Mouse (Mus musculus) liver, embryonic 14.5 days (tissue): ENCODE results near the gene Ccdc188. TPM values are rescaled to one million over a fixed set of nuclear protein-coding genes. Genes with fewer than 3 reads are reported as not detected.

ENCODE experiments used
- ATAC-seq: fragments of 200-750 bp; cut with Nextera tagmentation; 2 replicates; pipeline ENCODE4 v1.8.0; 2017; ENCODE audit warnings: moderate number of reproducible peaks, mild to moderate bottlenecking, moderate library complexity; ENCODE audit not compliant: insufficient read depth
- DNase-seq, 3 experiments: peaks; one replicate each; pipeline ENCODE4 v3.0.0-alpha.2; 2012 to 2013; ENCODE audit warnings: low read depth in 3 of 3, low spot score in 3 of 3
- H3K27ac ChIP-seq: fragments of 300-500 bp; sonication (generic); 2 replicates; pipeline ENCODE4 v1.5.1; 2014; ENCODE audit warnings: moderate library complexity, mild to moderate bottlenecking, control low read depth, inconsistent platforms
- H3K27me3 ChIP-seq: fragments of 300-500 bp; sonication (generic); 2 replicates; pipeline ENCODE4 v1.6.1; 2014; ENCODE audit warnings: mild to moderate bottlenecking, low read length, moderate library complexity; ENCODE audit not compliant: control insufficient read depth, insufficient read depth
- H3K36me3 ChIP-seq: fragments of 300-500 bp; sonication (generic); replicated peaks from 2 replicates; pipeline ENCODE4 v1.6.1; 2014; ENCODE audit warnings: low read depth; ENCODE audit not compliant: control insufficient read depth, insufficient read depth
- H3K4me1 ChIP-seq, 2 experiments: fragments of 200-500 bp in 1 of 2; fragments of 300-500 bp in 1 of 2; sonication (generic) in 1 of 2; replicated peaks; 2 replicates each; pipeline ENCODE4 v1.6.1; 2012 to 2014; ENCODE audit warnings: antibody characterized with exemption in 1 of 2, inconsistent platforms in 1 of 2, low read length in 1 of 2; ENCODE audit not compliant: control insufficient read depth in 2 of 2, insufficient read depth in 2 of 2
- H3K4me2 ChIP-seq: fragments of 300-500 bp; sonication (generic); 2 replicates; pipeline ENCODE4 v1.6.1; 2014; ENCODE audit warnings: low read depth, mild to moderate bottlenecking, control low read depth, moderate library complexity
- H3K4me3 ChIP-seq, 2 experiments: fragments of 200-500 bp in 1 of 2; fragments of 300-500 bp in 1 of 2; sonication (generic) in 1 of 2; 2 replicates each; pipeline ENCODE4 v1.5.1; 2012 to 2014; ENCODE audit warnings: low read depth in 2 of 2, low read length in 2 of 2, mild to moderate bottlenecking in 2 of 2, control low read depth in 1 of 2, inconsistent platforms in 1 of 2, moderate library complexity in 1 of 2; ENCODE audit not compliant: insufficient read depth in 1 of 2
- H3K9ac ChIP-seq: fragments of 300-500 bp; sonication (generic); replicated peaks from 2 replicates; pipeline ENCODE4 v1.6.1; 2014; ENCODE audit warnings: mild to moderate bottlenecking, control low read depth, moderate library complexity
- H3K9me3 ChIP-seq: fragments of 300-500 bp; sonication (generic); 2 replicates; pipeline ENCODE4 v1.6.1; 2016; ENCODE audit warnings: low read length, mixed read lengths; ENCODE audit not compliant: control insufficient read depth
- CTCF ChIP-seq: IDR thresholded peaks from 2 replicates; pipeline ENCODE4 v1.5.1; 2016; ENCODE audit warnings: antibody characterized with exemption, low read depth, control low read depth
- EP300 ChIP-seq: IDR thresholded peaks from 2 replicates; pipeline ENCODE4 v1.6.1; 2016; ENCODE audit warnings: antibody characterized with exemption, low read depth
- WGBS: fragments of 180-500 bp; shearing (Covaris S2); extraction: QIAGEN DNeasy Blood & Tissue Kit; methylation state at CpG from one replicate; pipeline ENCODE4 v1.1.7; 2014; ENCODE audit not compliant: insufficient replicate concordance; 5-methylcytosine and 5-hydroxymethylcytosine counted together
- polyA plus RNA-seq, 2 experiments: library from polyadenylated mRNA; depleted of rRNA in 1 of 2; stranded (reverse) in 1 of 2; unstranded in 1 of 2; fragments of >200 nt; fragmentation: Nextera tagmentation in 1 of 2; extraction: Ambion mirVana in 1 of 2; gene quantifications; 2 replicates each; pipeline versions ENCODE4 v1.2.1 to v1.2.3; 2012 to 2014

Ccdc188 gene
- polyA plus RNA-seq, 2 experiments: not detected

DNA sequence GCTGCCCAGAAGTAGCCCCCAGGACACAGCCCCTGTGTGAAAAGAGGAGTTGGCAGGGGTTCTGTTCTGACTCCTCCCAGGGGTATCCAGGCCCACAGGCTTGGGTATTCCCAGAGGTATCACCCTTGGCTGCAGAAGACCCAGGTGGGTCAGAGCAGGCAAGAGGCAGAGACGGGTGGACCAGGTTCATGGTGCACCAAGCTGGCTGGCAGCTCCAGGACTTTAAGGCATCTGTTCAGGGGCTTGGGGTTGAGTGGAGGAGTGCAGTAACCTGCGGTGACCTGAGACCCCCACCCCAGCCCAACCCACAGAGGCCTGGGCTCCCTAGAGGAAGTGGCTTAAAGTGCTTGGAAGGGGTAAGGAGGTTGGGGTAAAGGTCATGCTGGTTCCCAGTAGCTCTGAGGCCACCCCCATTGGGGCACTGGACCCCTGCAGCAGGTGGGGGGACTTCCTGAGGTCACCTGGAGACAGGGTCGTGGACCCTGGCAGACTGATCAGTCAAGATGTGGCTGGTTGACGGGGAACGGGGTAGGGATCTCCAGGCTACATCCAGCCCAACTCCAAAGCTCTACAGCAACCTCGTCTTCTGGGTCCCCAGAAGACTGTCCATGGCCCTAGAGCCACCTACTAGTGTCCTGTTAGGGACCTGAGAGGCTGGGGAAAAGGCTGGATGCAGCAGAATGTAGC, 3.3 kb downstream of the Ccdc188 start:
- no peaks in the 10 kb centered on the region for H3K4me1 ChIP-seq
- H3K9me3 ChIP-seq: no peaks in the 10 kb centered on the region
- H3K4me2 ChIP-seq: no peak overlapping the region
- H3K27ac ChIP-seq: no peak overlapping the region
- WGBS: 62% methylated on average over 6 of the region's 6 CpGs
- TF ChIP-seq EP300 (no peak), CTCF (no peak)
- DNase-seq (no peak), ATAC-seq (no peak)
- no peak overlapping the region for H3K9ac ChIP-seq
- H3K27me3 ChIP-seq: no peaks in the 10 kb centered on the region
- no peak overlapping the region for H3K4me3 ChIP-seq
- H3K36me3 ChIP-seq: no peaks in the 10 kb centered on the region

DNA sequence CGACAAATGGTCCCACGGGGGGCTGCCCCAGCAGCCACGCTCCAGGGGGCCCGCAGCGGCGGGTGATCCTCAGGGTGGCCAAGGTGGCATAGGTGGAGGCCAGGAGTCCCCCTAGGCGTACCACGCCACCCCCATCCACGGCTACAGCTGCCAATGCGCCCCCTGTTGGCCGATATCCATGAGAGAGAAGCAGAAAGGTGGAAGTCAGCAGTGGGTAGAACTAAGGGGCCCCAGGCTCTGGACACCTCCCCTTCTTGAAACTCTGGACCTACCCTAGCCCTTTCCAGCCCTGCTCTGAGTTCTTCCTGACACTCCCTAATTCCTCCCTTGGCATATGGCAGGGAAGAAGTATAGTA, 3.8 kb downstream of the Ccdc188 start:
- no peak overlapping the region for H3K27ac ChIP-seq
- WGBS: 53% methylated on average over 11 of the region's 11 CpGs
- DNase-seq (no peak), ATAC-seq (no peak)
- TF ChIP-seq CTCF (peak; percentile 63), EP300 (no peak)
- no peaks in the 10 kb centered on the region for H3K9me3 ChIP-seq
- H3K4me3 ChIP-seq: no peak overlapping the region
- no peaks in the 10 kb centered on the region for H3K27me3 ChIP-seq
- H3K9ac ChIP-seq: no peak overlapping the region
- H3K4me1 ChIP-seq: no peaks in the 10 kb centered on the region
- no peak overlapping the region for H3K4me2 ChIP-seq
- no peaks in the 10 kb centered on the region for H3K36me3 ChIP-seq

DNA sequence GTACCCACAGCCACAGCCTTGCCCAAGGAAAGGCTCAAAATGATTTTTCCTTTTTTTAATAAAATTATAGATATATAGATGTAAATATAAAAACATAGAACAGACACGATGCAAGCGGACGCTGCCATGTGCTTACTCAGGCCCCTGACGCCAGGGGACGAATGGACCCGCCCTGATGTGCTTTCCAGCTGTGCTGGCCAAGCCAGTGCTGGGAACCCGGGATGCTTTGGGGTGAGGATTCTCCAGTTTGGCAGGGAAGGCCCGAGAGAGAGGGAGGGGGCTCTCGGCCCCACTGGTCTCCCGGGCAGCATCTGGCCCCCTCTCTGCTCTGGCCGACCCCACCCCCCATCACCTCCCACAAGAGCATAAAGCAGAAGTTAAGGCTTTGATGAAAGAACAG, 4.5 kb downstream of the Ccdc188 start:
- WGBS: 75% methylated on average over 11 of the region's 11 CpGs
- no peak overlapping the region for H3K4me3 ChIP-seq
- no peak for TF ChIP-seq CTCF

GRCm38 (mm10) chr16:18227187-18227586, 9.5 kb downstream of the Ccdc188 start:
- H3K4me1 ChIP-seq: no peaks in the 10 kb centered on the region
- H3K27ac ChIP-seq: no peak overlapping the region
- no peak for DNase-seq
- ATAC-seq: no peak
- no peak for TF ChIP-seq CTCF
- TF ChIP-seq EP300: no peak
- WGBS: 83% methylated on average over 13 of the region's 13 CpGs
- no peaks in the 10 kb centered on the region for H3K27me3 ChIP-seq
- H3K9ac ChIP-seq: no peak overlapping the region
- no peaks in the 10 kb centered on the region for H3K36me3 ChIP-seq
- H3K9me3 ChIP-seq: no peaks in the 10 kb centered on the region
- no peak overlapping the region for H3K4me2 ChIP-seq
- H3K4me3 ChIP-seq: no peak overlapping the region

More for the DNA sequence above, 4.5 kb downstream of the Ccdc188 start:
- no peak for ATAC-seq
- Histone ChIP-seq H3K27me3 (no peaks in the 10 kb centered on the region), H3K36me3 (no peaks in the 10 kb centered on the region), H3K4me1 (no peaks in the 10 kb centered on the region), H3K9ac (no peak overlapping the region), H3K9me3 (no peaks in the 10 kb centered on the region), H3K27ac (no peak overlapping the region), H3K4me2 (no peak overlapping the region)
- no peak for DNase-seq

- DNase-seq (no peak), ATAC-seq (no peak)
- no peak overlapping the region for H3K9ac ChIP-seq
- no peak for TF ChIP-seq CTCF
- TF ChIP-seq EP300: no peak
- H3K4me3 ChIP-seq: no peak overlapping the region
- no peak overlapping the region for H3K27ac ChIP-seq
- 76% methylated on average over 20 of the region's 20 CpGs for WGBS
- no peaks in the 10 kb centered on the region for H3K9me3 ChIP-seq
- no peaks in the 10 kb centered on the region for H3K36me3 ChIP-seq
- no peaks in the 10 kb centered on the region for H3K27me3 ChIP-seq
- H3K4me1 ChIP-seq: no peaks in the 10 kb centered on the region
- H3K4me2 ChIP-seq: no peak overlapping the region
Observed at GRCm38 (mm10) chr16:18227897-18228422, 10.3 kb downstream of the Ccdc188 start.
